Mouse (Mus musculus) forelimb bud, embryonic 11.5 days (tissue): Measurements from ENCODE around the gene E2f6.

Source experiments
- DNase-seq: peaks from one replicate; pipeline ENCODE4 v3.0.0-alpha.2; 2012; ENCODE audit warnings: low read depth, low spot score

E2f6 gene

GRCm38 (mm10) chr12:16800259-16800958, 10.4 kb upstream of the E2f6 start, which contains the start of gene Greb1:
Greb1 (minus strand) TSS chr12:16800886.
- DNase-seq = peak; percentile 65

- DNase-seq = no peak
Measured at GRCm38 (mm10) chr12:16800959-16801315, 9.8 kb upstream of the E2f6 start.

- no peak for DNase-seq
Measured at GRCm38 (mm10) chr12:16803237-16803955, 7.4 kb upstream of the E2f6 start.

- DNase-seq = no peak
Measured at GRCm38 (mm10) chr12:16803956-16804430, 6.8 kb upstream of the E2f6 start.

- peak; percentile 77 for DNase-seq
Measured at GRCm38 (mm10) chr12:16805511-16805910, 5.3 kb upstream of the E2f6 start.

GRCm38 (mm10) chr12:16808045-16808444, 2.7 kb upstream of the E2f6 start:
- no peak for DNase-seq

GRCm38 (mm10) chr12:16811477-16811876, 714 bp downstream of the E2f6 start:
- no peak for DNase-seq

- DNase-seq = no peak
Measured at GRCm38 (mm10) chr12:16817147-16817546, 6.4 kb downstream of the E2f6 start.

- no peak for DNase-seq
Measured at GRCm38 (mm10) chr12:16818513-16818912, 7.8 kb downstream of the E2f6 start.

- DNase-seq = no peak
Measured at GRCm38 (mm10) chr12:16820761-16821160, 10.0 kb downstream of the E2f6 start.

GRCm38 (mm10) chr12:16822181-16822734, 11.5 kb downstream of the E2f6 start:
- DNase-seq = no peak

- DNase-seq = no peak
Measured at GRCm38 (mm10) chr12:16823701-16824100, 12.9 kb downstream of the E2f6 start.

- DNase-seq = no peak
Measured at GRCm38 (mm10) chr12:16828505-16828904, 17.7 kb downstream of the E2f6 start.

GRCm38 (mm10) chr12:16829785-16830184, 19.0 kb downstream of the E2f6 start:
- no peak for DNase-seq

- DNase-seq = no peak
Measured at GRCm38 (mm10) chr12:16831071-16831470, 20.3 kb downstream of the E2f6 start.

- peak; percentile 41 for DNase-seq
Measured at GRCm38 (mm10) chr12:16834701-16835100, 23.9 kb downstream of the E2f6 start.

- DNase-seq = no peak
Measured at GRCm38 (mm10) chr12:16836188-16836587, 25.4 kb downstream of the E2f6 start.

GRCm38 (mm10) chr12:16837766-16838165, 27.0 kb downstream of the E2f6 start:
- DNase-seq = no peak

GRCm38 (mm10) chr12:16840842-16841782, 30.3 kb downstream of the E2f6 start:
- no peak for DNase-seq

- DNase-seq = peak; percentile 33
Measured at GRCm38 (mm10) chr12:16844623-16845592, 34.1 kb downstream of the E2f6 start.
